Mouse (Mus musculus): ENCODE measurements at regions not wholly inside any gene's neighbourhood (a gene's known extent, or its start where the extent isn't known, plus 50 kb on each side); places are given as distances from the start of the nearest gene placed in this dataset. TPM values are rescaled to one million over a fixed set of nuclear protein-coding genes. Genes with fewer than 3 reads are reported as not detected.

DNA sequence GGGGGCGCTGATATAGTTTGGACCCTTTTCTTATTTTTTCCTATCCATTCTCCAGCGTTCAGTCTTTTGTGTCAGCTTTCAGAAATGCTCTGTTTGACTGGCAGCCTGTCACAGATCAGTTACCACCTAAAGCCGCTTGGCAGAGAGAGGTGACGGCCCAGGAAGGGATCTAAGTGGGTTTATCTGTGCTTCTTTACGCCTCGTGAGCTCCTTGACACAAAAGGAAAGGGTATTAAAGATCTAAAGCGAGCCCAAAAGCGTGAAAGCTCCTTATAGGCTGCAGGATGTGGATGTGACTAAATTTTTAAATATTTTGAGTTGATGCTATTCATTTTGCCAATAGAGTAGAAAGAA lies 512.8 kb upstream of the Mms22l start:
- H3K4me2 ChIP-seq (replicated peaks; ENCODE audit: low read depth, low read length) = peak overlapping the region; percentile 48
- peak; percentile 89 for ATAC-seq (ENCODE audit: low FRiP score, low TSS enrichment)
- 9% methylated on average over 8 of the region's 8 CpGs for WGBS
- H3K4me1 ChIP-seq (ENCODE audit: insufficient read depth, low read length) = 0 out of 2 replicates have a peak, but pooled peaks cover 7% of the 10 kb centered on the region
- H3K27me3 ChIP-seq (ENCODE audit: insufficient read depth, low read length) = no peaks in the 10 kb centered on the region
- H3K4me3 ChIP-seq (ENCODE audit: low read length) = peak overlapping the region; percentile 21; the same call in 1 of the 2 replicates
- no peaks in the 10 kb centered on the region for H3K9me3 ChIP-seq (ENCODE audit: low read length)
- H3K27ac ChIP-seq (ENCODE audit: low read length) = peak overlapping the region; percentile 50; the same call in 1 of the 2 replicates
- no peaks in the 10 kb centered on the region for H3K36me3 ChIP-seq (ENCODE audit: insufficient read depth, low read length)
- no peak overlapping the region for H3K9ac ChIP-seq (replicated peaks; ENCODE audit: low read length)

DNA sequence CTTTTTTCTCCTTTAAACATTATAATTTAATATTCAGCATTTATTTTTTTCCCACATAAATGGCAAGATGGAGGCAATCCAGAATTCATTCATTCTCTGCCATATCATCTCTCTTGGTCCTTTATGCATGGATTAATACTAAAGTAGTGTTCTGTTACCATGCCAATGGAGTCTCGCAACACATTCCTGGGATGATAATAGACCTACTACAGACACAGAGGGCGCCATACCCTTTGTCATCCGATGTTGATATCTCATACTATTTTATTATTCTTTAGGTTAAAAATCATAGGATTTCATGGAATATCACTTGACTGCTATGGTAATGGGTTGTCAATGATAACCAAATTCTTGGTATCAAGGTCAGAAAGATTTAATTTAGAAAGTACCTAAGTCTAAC lies 512.2 kb upstream of the Mms22l start:
- Histone ChIP-seq H3K4me2 (replicated peaks; ENCODE audit: low read depth, low read length) (no peak overlapping the region), H3K4me3 (ENCODE audit: low read length) (no peak overlapping the region), H3K9me3 (ENCODE audit: low read length) (no peaks in the 10 kb centered on the region), H3K27me3 (ENCODE audit: insufficient read depth, low read length) (no peaks in the 10 kb centered on the region), H3K36me3 (ENCODE audit: insufficient read depth, low read length) (no peaks in the 10 kb centered on the region), H3K9ac (replicated peaks; ENCODE audit: low read length) (no peak overlapping the region), H3K4me1 (ENCODE audit: insufficient read depth, low read length) (0 out of 2 replicates have a peak, but pooled peaks cover 7% of the 10 kb centered on the region), H3K27ac (ENCODE audit: low read length) (no peak overlapping the region)
- WGBS = 91% methylated on average over 3 of the region's 3 CpGs
- ATAC-seq (ENCODE audit: low FRiP score, low TSS enrichment) = no peak

DNA sequence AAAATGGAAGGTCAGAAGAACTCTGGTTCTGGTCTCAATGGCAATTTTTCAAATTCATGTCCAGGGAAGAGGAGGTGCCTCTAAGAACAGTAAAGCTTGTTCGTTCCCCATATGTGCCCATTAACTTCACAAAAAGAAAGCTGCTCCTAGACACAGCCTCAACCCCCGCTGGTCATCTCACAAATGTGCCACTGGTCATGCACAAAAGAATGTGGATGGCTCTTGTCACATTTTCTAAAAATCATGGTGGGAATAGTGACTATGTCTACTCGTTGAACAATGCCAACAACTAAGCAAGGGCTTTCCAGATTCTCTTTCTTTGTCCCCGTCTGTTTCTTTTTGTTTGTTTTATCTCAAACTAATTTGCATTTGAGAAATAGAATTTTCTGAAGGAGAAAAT lies 510.3 kb upstream of the Mms22l start:
- ATAC-seq (ENCODE audit: low FRiP score, low TSS enrichment) = no peak
- Histone ChIP-seq H3K36me3 (ENCODE audit: insufficient read depth, low read length) (no peaks in the 10 kb centered on the region), H3K4me3 (ENCODE audit: low read length) (no peak overlapping the region), H3K9ac (replicated peaks; ENCODE audit: low read length) (no peak overlapping the region), H3K4me1 (ENCODE audit: insufficient read depth, low read length) (0 out of 2 replicates have a peak, but pooled peaks cover 7% of the 10 kb centered on the region), H3K27me3 (ENCODE audit: insufficient read depth, low read length) (no peaks in the 10 kb centered on the region), H3K27ac (ENCODE audit: low read length) (no peak overlapping the region), H3K9me3 (ENCODE audit: low read length) (no peaks in the 10 kb centered on the region), H3K4me2 (replicated peaks; ENCODE audit: low read depth, low read length) (no peak overlapping the region)
- WGBS = 80% methylated on average over 4 of the region's 4 CpGs

DNA sequence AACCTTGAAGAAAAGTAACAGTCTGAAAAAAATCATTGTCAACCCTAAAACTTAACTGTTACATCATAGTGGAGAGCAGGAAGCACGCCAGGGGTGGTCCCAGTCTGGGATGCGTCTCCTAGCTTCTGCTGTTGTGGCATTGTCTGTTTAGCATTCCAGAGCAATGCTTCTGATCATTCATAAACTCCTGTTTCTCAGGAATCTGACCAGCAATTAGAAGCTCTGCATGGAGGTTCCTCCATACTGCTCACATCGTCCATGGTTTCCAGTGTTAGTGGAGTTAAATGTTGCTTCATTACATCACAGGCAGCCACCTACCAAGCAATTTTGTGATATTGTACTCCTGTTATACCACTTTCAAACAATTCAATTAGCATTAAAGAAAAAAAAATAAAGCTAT lies 502.4 kb upstream of the Mms22l start:
- no peaks in the 10 kb centered on the region for H3K4me1 ChIP-seq (ENCODE audit: insufficient read depth, low read length)
- H3K27ac ChIP-seq (ENCODE audit: low read length) = no peak overlapping the region
- H3K27me3 ChIP-seq (ENCODE audit: insufficient read depth, low read length) = no peaks in the 10 kb centered on the region
- H3K4me3 ChIP-seq (ENCODE audit: low read length) = no peak overlapping the region
- H3K9me3 ChIP-seq (ENCODE audit: low read length) = no peaks in the 10 kb centered on the region
- no peak overlapping the region for H3K9ac ChIP-seq (replicated peaks; ENCODE audit: low read length)
- 82% methylated on average over 3 of the region's 3 CpGs for WGBS
- no peak for ATAC-seq (ENCODE audit: low FRiP score, low TSS enrichment)
- H3K4me2 ChIP-seq (replicated peaks; ENCODE audit: low read depth, low read length) = no peak overlapping the region
- H3K36me3 ChIP-seq (ENCODE audit: insufficient read depth, low read length) = no peaks in the 10 kb centered on the region

DNA sequence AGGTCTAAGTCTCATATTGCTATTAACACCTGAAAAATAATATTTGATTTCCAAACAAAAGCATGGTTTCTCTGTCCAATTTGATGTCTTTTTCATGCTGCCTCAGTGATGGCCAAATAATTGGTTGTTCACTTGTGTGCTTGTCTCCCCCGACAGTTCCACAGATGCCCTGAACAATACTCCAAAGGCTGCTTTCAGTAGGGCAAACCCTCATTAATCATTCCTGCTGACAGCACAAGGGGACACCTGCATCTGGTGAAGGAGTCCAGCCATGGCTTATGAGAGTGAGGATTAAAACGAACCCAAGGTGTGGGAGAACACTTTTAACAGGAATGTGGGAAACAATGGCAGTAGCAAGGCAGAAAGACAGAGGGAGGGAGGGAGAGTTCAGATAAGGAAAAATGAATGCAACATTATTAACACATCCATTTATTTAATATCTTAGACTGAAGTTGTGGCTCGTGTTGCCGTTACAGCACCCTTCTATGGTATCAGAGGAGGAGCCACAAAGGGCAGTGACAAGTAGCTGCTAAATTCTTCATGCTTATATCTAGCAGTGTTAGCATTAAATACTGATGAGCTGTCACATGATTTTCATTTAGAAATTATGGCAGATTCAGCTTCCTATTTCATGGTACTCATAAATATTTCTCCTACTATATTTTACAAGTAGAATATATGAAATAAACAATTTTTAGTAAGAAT lies 501.8 kb upstream of the Mms22l start:
- H3K9me3 ChIP-seq (ENCODE audit: low read length) = no peaks in the 10 kb centered on the region
- no peak overlapping the region for H3K9ac ChIP-seq (replicated peaks; ENCODE audit: low read length)
- WGBS = 48% methylated on average over 4 of the region's 4 CpGs

DNA sequence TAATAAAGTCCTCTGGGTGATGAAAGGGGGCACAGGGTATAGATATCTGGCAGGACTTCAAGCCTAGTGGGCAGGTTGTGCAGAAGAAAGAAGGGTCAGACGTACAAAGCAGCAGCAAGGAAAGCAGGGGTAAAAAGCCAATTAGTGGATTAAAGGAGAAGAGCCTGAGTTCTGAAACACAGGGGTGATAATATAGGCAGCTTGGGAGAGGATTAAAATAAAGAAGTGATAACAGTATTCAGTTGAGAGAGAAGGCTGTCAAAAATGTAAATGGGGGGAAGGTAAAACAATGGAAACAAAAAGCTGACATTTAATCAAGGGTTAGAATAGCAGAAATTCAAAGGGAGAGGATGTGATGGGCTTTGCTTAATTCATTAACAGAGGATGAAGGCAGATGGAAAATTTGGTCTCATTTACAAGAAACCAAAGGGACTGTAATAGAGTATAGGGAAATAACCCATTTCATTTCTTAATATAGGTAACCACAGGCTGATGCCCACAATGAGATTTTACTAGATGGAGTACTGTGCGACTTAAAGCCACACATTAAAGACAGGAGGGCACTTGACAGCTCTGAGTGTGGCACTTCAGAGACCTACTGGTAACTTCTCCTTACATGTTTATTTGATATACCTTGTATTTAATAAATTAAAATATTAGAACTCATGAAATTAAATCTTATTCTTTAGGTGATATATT lies 489.8 kb upstream of the Mms22l start:
- Histone ChIP-seq H3K4me2 (replicated peaks; ENCODE audit: low read depth, low read length) (no peak overlapping the region), H3K4me3 (ENCODE audit: low read length) (no peak overlapping the region), H3K27ac (ENCODE audit: low read length) (no peak overlapping the region), H3K36me3 (ENCODE audit: insufficient read depth, low read length) (no peaks in the 10 kb centered on the region), H3K9me3 (ENCODE audit: low read length) (no peaks in the 10 kb centered on the region), H3K9ac (replicated peaks; ENCODE audit: low read length) (no peak overlapping the region), H3K27me3 (ENCODE audit: insufficient read depth, low read length) (no peaks in the 10 kb centered on the region), H3K4me1 (ENCODE audit: insufficient read depth, low read length) (no peaks in the 10 kb centered on the region)
- no peak for ATAC-seq (ENCODE audit: low FRiP score, low TSS enrichment)
- 51% methylated on average over 2 of the region's 2 CpGs for WGBS

More for the DNA sequence above, 501.8 kb upstream of the Mms22l start:
- no peak for ATAC-seq (ENCODE audit: low FRiP score, low TSS enrichment)
- no peak overlapping the region for H3K4me2 ChIP-seq (replicated peaks; ENCODE audit: low read depth, low read length)
- H3K36me3 ChIP-seq (ENCODE audit: insufficient read depth, low read length) = no peaks in the 10 kb centered on the region
- H3K27ac ChIP-seq (ENCODE audit: low read length) = no peak overlapping the region
- no peaks in the 10 kb centered on the region for H3K4me1 ChIP-seq (ENCODE audit: insufficient read depth, low read length)
- no peak overlapping the region for H3K4me3 ChIP-seq (ENCODE audit: low read length)
- H3K27me3 ChIP-seq (ENCODE audit: insufficient read depth, low read length) = no peaks in the 10 kb centered on the region

DNA sequence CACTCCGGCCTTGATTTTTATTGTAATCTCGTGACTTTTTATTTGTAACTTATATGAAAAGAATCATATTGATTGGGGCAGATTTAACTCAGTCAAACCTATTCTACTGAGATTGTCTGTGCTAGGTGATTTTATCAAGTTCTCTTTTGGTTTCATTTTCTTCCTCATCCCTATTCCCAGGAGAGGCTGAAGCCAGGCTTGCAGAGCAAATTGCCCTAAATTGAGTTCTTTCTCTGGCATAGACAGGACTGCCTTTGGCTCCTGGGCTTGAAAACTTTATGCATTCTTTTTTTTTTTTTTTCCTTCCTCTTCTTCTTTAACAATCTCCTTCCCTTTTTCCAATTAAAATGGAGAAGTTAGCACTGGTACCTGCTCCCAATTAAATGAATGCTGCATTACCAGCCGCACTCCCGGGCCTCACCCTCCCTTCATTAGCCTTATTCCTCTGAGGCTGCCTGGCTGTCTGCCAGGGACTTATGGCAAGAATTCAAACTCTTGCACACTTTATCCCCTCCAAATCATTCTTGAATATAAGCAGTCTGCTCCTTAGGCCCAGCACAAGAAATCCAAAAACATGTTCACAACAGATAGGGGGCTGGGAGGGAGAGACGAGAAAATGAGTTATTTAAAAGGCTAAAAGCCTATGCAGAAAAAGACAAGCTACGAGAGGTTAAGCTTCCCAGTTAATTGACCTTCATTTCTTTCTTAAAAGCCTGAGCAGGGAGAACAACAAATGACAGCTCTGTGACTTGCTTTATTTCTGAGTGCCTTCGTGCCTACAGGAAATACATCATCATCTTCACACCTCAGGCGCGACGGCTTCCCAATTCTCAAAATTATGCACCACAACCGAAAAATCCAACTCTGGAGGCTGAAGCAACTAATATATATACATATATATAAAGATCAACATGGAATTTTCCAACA lies 476.8 kb upstream of the Mms22l start:
- 70% methylated on average over 11 of the region's 11 CpGs for WGBS
- Histone ChIP-seq H3K4me2 (replicated peaks; ENCODE audit: low read depth, low read length) (no peak overlapping the region), H3K4me3 (ENCODE audit: low read length) (no peak overlapping the region), H3K4me1 (ENCODE audit: insufficient read depth, low read length) (no peaks in the 10 kb centered on the region), H3K27ac (ENCODE audit: low read length) (no peak overlapping the region), H3K36me3 (ENCODE audit: insufficient read depth, low read length) (no peaks in the 10 kb centered on the region), H3K9ac (replicated peaks; ENCODE audit: low read length) (no peak overlapping the region), H3K27me3 (ENCODE audit: insufficient read depth, low read length) (no peaks in the 10 kb centered on the region), H3K9me3 (ENCODE audit: low read length) (no peaks in the 10 kb centered on the region)
- ATAC-seq (ENCODE audit: low FRiP score, low TSS enrichment) = no peak

Small RNA genes in the stretch of these regions (microRNA-seq; reads per million reads assigned to microRNA genes)
- not detected for gene Gm25978

Data from kidney, embryonic 16.5 days (tissue).